Mouse (Mus musculus) heart, postnatal 14 days (tissue): ENCODE results near the gene Mllt3. TPM values are rescaled to one million over a fixed set of nuclear protein-coding genes. Genes with fewer than 3 reads are reported as not detected.

Source experiments
- DNase-seq, 2 experiments: peaks; one replicate each; pipeline ENCODE4 v3.0.0; 2021 to 2022
- intact Hi-C: fragments of 180-260 bp; cut with DNase I; formaldehyde crosslinking; loops from one replicate; pipeline ENCODE4 v1.15.1; 2025
- total RNA-seq, 2 experiments: library from RNA; stranded (reverse); gene quantifications; 2 replicates each; pipeline ENCODE4 v1.2.3; 2021

Mllt3 gene
- total RNA-seq, 2 experiments from 2014 or later = 11.1 to 12.4 TPM

DNA sequence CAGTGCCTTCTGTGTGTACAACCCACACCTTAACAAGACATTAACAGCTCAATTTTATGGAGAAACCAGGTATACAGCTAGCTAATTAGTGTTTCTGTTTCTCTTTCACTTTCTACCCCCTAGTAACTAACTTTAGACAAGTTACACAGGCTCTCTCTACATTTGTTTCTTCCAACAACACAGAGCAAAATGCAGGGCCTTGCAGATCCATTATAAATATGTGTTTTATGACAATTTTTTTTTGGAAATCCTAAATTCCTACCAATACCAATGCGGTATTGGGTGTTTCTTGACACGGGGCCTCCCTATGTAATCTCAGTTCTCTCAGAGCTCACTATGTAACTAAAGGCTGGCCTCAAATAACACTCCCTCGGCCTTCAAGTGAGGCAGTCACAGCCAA lies 139.7 kb downstream of the Mllt3 start:
- intact Hi-C loops = no loop called here
- DNase-seq = no peak

GRCm38 (mm10) chr4:87893012-87893411 lies 140.2 kb downstream of the Mllt3 start:
- intact Hi-C loops = no loop called here
- DNase-seq = no peak

DNA sequence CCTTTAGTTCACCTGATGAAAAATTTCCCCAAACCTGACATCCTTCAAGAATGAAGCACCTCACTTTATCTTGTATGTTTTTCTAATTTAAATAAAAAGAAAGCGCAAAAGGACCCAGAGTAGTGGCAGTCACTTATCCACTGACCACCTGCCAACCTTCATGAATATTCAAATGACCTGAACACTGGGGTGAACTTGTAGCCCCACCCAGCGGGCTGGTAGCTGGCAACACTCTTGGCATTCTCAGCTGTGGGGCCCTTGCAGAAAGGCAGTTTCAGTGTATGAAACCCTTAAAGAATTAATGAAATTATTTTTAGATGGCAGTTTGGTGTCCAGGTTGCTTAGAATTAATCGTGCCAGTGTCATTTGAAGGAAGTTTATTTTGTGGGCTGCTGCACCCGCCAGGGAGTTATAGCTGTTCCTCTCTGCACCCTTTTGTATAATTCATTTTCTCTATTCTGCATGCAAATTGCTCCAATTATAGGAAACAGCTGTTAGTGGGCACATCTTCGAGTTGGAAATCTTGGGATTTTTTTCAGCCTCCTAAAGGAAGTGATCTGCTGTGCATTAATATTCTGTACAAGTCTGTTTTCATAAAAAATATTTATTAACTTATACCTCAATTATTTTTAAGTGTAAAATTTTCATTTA lies 149.8 kb downstream of the Mllt3 start:
- DNase-seq = no peak
- intact Hi-C loops = no loop called here

DNA sequence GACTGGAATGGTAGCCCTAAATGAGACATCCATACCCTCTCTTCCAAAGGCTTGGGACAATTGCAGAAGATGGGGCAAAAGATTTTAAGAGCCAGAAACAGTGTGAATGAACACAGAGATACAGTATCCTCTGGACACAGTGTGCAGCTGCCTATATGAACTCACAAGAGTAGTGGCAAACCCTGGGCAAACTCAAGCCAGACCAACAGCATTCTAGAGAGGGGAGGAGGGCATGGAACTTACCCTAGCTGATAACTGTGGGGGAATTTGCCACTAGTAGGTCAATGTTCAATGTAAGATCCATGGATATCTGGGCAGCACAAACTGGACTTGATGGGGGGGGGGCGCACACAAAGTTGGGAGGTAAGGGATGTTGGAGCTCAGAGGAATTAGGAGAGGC lies 151.2 kb downstream of the Mllt3 start:
- intact Hi-C loops = no loop called here

GRCm38 (mm10) chr4:87881583-87881982 lies 151.6 kb downstream of the Mllt3 start:
- intact Hi-C loops = no loop called here
- no peak for DNase-seq

More for the DNA sequence above, 151.2 kb downstream of the Mllt3 start:
- DNase-seq = no peak

DNA sequence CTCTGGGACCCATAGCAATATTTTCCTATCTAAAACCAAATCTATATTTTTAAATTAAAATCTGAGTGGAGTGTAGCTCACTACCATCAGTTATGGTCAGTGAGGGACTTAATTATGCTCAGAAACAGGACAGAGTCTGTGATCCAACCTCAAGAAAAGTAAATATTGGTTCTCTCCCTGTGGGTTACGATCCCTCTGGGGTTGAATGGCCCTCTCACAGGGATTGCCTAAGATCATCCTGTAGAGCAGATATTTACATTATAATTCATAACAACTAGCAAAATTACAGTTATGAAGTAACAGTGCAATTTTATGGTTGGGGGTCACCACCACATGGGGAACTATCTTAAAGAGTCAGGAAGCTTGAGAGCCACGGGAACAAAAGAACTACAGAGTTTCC lies 152.9 kb downstream of the Mllt3 start:
- intact Hi-C loops = no loop called here
- DNase-seq = no peak

DNA sequence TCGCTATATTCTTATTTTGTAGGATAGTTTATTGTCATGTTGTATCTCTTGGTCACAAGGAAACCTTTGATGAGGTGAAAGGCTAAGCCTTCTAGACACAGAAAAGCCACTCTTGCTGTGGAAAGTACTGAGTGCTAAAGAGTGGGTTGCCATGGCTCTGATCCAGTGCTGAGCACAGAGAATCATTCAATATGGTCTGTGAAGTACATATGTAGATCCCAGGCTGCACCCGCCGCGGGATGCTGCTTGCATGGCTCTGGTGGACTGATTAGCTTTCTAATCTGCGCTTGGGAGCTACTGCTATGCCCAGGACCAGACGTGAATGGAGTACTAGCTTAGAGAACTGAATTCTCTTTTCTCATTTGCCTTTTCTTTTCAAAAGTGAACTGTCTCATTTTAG lies 154.5 kb downstream of the Mllt3 start:
- DNase-seq = no peak
- intact Hi-C loops = no loop called here

- intact Hi-C loops = no loop called here
- DNase-seq = no peak
Measured at GRCm38 (mm10) chr4:87870563-87870962, 162.6 kb downstream of the Mllt3 start.

GRCm38 (mm10) chr4:87866564-87866963 lies 166.6 kb downstream of the Mllt3 start:
- no peak for DNase-seq

DNA sequence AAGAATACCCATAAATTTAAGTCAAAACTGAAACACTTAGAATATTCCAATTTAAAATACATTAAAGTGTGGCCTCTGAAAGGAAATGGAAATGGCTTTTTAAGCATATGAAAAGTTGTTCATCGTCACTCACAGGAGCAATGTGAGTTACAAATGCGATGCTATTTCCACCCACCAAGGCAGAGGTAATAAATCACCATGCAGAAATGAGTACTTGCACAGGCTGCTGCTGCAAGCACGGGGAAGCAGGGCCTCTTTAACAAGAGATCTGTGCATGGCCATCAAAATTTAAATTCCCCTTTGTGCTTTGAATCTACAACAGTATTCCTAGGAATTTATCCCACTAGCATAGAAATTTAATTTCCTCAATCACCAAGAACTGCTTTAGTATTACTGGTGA lies 167.3 kb downstream of the Mllt3 start:
- DNase-seq = no peak
- intact Hi-C loops = no loop called here

More at GRCm38 (mm10) chr4:87866564-87866963, 166.6 kb downstream of the Mllt3 start:
- intact Hi-C loops = no loop called here

GRCm38 (mm10) chr4:87865041-87865440 lies 168.1 kb downstream of the Mllt3 start:
- intact Hi-C loops = no loop called here
- no peak for DNase-seq

- DNase-seq = no peak
- intact Hi-C loops = no loop called here
Measured at GRCm38 (mm10) chr4:87863212-87863611, 170.0 kb downstream of the Mllt3 start.

DNA sequence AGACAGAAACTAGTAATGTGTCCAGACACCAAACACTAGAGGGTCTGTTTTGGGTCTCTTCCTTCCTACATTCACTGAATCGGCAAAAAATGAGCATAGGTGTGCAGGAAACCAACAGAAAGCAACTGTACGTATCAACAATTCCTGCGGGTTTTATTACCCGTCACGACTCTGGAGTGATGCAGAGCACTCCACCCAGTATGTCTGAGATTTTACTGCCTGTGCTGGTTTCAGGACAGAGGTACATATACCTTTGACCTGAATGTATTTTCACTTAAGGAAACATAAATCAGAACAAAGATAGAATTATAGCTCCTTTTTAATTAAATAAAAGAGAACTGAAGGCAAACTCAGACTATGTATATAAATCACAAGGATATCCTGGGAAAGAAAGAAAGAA lies 172.4 kb downstream of the Mllt3 start:
- intact Hi-C loops = no loop called here
- DNase-seq = no peak

- DNase-seq = no peak
- intact Hi-C loops = no loop called here
Measured at GRCm38 (mm10) chr4:87859148-87859547, 174.0 kb downstream of the Mllt3 start.

DNA sequence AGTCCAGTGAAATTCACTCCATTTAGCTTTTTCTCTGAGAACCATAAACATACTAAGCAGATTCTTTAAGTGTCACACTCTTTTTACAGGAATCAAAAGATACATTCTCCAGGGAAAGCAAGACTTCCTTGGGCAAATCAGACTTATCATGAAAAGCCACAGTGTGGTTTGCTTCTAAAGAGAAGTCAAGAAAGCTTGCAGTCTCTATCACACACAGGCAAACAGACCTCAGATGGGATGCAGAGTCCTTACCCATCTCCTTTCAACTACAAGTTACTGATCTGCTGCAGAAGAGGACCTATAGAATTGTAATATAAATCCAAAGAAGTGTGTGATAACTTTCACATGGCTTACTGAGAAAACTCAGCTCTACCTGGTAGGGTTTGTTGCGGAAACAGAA lies 175.2 kb downstream of the Mllt3 start:
- DNase-seq = no peak
- intact Hi-C loops = no loop called here

DNA sequence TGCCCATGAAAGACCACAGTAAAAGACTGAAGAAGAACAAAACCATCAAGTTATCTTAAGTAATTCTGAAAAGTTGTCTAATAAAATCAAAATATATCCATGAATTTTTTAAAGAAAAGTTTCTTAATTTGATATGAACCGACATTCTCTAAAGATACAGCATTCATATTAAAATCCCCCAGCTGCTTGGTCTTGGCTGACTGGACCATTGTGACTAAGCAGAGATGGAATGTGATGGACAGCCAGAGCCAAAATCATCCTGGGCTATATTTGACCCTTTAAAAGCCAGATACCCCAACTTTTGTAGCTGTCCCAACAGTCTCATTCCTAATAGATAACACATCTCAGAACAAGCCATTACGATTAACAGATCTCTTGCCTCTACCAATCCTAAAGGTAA lies 180.7 kb downstream of the Mllt3 start:
- DNase-seq = peak in 1 of 2 experiments; percentile 31
- intact Hi-C loops = no loop called here

- intact Hi-C loops = no loop called here
- DNase-seq = no peak
Measured at GRCm38 (mm10) chr4:87850051-87850450, 183.1 kb downstream of the Mllt3 start.

DNA sequence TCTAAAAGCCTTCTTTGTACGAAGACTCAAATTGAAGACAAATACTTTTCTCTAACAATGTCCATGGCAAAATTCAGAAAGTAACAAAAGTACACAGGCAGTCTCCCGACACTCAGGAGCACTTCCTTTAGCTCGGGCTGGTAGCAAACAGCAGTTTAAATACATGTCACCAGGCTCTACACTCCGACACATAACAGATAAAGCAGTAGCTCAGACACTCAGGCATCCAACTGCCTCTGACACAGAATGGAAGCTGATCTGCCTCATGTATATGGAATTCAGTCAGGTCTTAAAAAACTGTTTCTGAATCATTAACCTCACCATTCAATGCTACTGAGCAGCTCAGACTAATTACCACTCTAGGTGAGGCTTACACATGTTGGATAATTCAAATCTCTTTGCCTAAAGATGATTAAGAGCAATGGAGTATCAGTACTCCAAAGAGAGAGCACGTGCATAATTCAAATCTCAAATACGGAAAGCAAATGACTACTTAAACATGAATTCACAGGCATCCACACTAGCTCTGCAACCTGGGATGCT lies 188.4 kb downstream of the Mllt3 start:
- DNase-seq = no peak
- intact Hi-C loops = no loop called here

- intact Hi-C loops = no loop called here
- DNase-seq = no peak
Measured at GRCm38 (mm10) chr4:87840210-87840910, 192.8 kb downstream of the Mllt3 start.

DNA sequence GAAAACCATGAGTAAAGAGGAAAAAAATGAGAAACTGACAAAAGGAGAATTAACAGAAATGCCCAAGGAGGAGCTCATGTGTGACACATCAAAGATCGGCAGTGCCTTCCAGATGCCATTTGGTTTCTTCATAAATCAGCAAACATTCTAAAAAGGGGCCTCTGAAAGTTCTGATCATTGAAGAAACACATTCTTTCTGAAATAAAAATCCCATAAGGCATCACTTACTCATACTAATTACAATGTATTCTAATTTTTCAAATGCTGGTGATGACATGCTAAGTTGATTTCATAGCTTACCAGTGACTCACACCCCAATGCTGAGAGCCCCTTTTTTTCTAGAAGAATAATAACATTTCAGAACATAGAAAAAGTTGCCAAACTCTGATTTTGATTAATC lies 194.4 kb downstream of the Mllt3 start:
- DNase-seq = no peak
- intact Hi-C loops = no loop called here

GRCm38 (mm10) chr4:87837471-87838361 lies 195.4 kb downstream of the Mllt3 start:
- intact Hi-C loops = no loop called here

More at GRCm38 (mm10) chr4:87837471-87838361, 195.4 kb downstream of the Mllt3 start:
- DNase-seq = no peak
